ENCODE assay signal across 8 mouse cellular contexts in genomic region chr14:124742491-124742890, GRCm38 (mm10).
DNase-seq lines count a peak whose midpoint lies in the region; ATAC-seq lines count a peak whose summit lies in the region.

No protein-coding gene starts in this region.

- H3K27ac ChIP-seq in kidney, embryonic 14.5 days (ENCODE audit: low read depth, low read length) = no peak overlapping the region
- H3K27ac ChIP-seq in heart, embryonic 15.5 days = peak overlapping the region; percentile 73

- peak; percentile 1 for DNase-seq in kidney, adult 9 months
- peak; percentile 62 to 66 for DNase-seq in cerebellum, postnatal 10 days
- peak; percentile 11 to 21 for DNase-seq in left cerebral cortex, adult 8-10 months (ENCODE audit: low spot score in 2 of 2)
- DNase-seq in B cell, adult 2 months = no peak
- DNase-seq in thymus, postnatal 14 days = no peak
- DNase-seq in urinary bladder, postnatal 10 days (ENCODE audit: low spot score) = no peak

- no peak overlapping the region for H3K4me3 ChIP-seq in kidney, embryonic 14.5 days (ENCODE audit: low read length)
- no peak overlapping the region for H3K4me3 ChIP-seq in heart, embryonic 15.5 days

- H3K4me2 ChIP-seq in kidney, embryonic 14.5 days (replicated peaks; ENCODE audit: low read depth, low read length) = no peak overlapping the region
- no peak overlapping the region for H3K4me2 ChIP-seq in heart, embryonic 15.5 days

- H3K9ac ChIP-seq in kidney, embryonic 14.5 days (ENCODE audit: low read depth, low read length) = no peak overlapping the region
- H3K9ac ChIP-seq in heart, embryonic 15.5 days = no peak overlapping the region

- H3K9me3 ChIP-seq in kidney, embryonic 14.5 days (ENCODE audit: control insufficient read depth, low read length) = no peaks in the 10 kb centered on the region
- H3K9me3 ChIP-seq in heart, embryonic 15.5 days (replicated peaks) = no peaks in the 10 kb centered on the region

- no peaks in the 10 kb centered on the region for H3K4me1 ChIP-seq in kidney, embryonic 14.5 days (ENCODE audit: control insufficient read depth, insufficient read depth, low read length)
- H3K4me1 ChIP-seq in heart, embryonic 15.5 days (replicated peaks) = no peaks in the 10 kb centered on the region

- 43% methylated on average over 2 of the region's 2 CpGs for WGBS in kidney, embryonic 14.5 days
- 10% methylated on average over 2 of the region's 2 CpGs for WGBS in heart, embryonic 15.5 days

- H3K27me3 ChIP-seq in kidney, embryonic 14.5 days (ENCODE audit: control insufficient read depth, insufficient read depth, low read length) = no peaks in the 10 kb centered on the region
- no peaks in the 10 kb centered on the region for H3K27me3 ChIP-seq in heart, embryonic 15.5 days

- no peak for ATAC-seq in kidney, embryonic 14.5 days (ENCODE audit: low FRiP score, low TSS enrichment)
- peak; percentile 85 for ATAC-seq in heart, embryonic 15.5 days (replicated peaks; ENCODE audit: insufficient number of reproducible peaks, insufficient read depth, low FRiP score, low read depth)

- no peaks in the 10 kb centered on the region for H3K36me3 ChIP-seq in kidney, embryonic 14.5 days (ENCODE audit: control insufficient read depth, insufficient read depth, low read length)
- H3K36me3 ChIP-seq in heart, embryonic 15.5 days = no peaks in the 10 kb centered on the region

Comparison
In these comparisons a context has a peak if more than half of its experiments do, and no peak if none do; other contexts are left out.
1. DNase-seq: peak in kidney, adult 9 months (single experiment), cerebellum, postnatal 10 days (2 of 2) and left cerebral cortex, adult 8-10 months (2 of 2); none in B cell, adult 2 months (0 of 2), thymus, postnatal 14 days (single experiment) and urinary bladder, postnatal 10 days (single experiment).